Mouse (Mus musculus) small intestine, adult 2 months (tissue): ENCODE measurements at regions not wholly inside any gene's neighbourhood (a gene's known extent, or its start where the extent isn't known, plus 50 kb on each side); places are given as distances from the start of the nearest gene placed in this dataset.

Source experiments
- H3K27ac ChIP-seq: fragments of 200-500 bp; 2 replicates; pipeline ENCODE4 v1.5.1; 2012; ENCODE audit warnings: low read depth, low read length, control low read depth, inconsistent platforms; ENCODE audit not compliant: insufficient read depth
- H3K27me3 ChIP-seq: fragments of 200-500 bp; 2 replicates; pipeline ENCODE4 v1.6.1; 2012; ENCODE audit warnings: mild to moderate bottlenecking, moderate library complexity, low read length, inconsistent platforms; ENCODE audit not compliant: control insufficient read depth, insufficient read depth
- H3K36me3 ChIP-seq: fragments of 200-500 bp; 2 replicates; pipeline ENCODE4 v1.6.1; 2012; ENCODE audit warnings: mild to moderate bottlenecking, low read length, control low read depth, inconsistent platforms; ENCODE audit not compliant: control insufficient read depth, insufficient read depth
- H3K4me1 ChIP-seq: fragments of 200-500 bp; 2 replicates; pipeline ENCODE4 v1.6.1; 2012; ENCODE audit warnings: low read length, inconsistent platforms, mixed read lengths; ENCODE audit not compliant: control insufficient read depth, insufficient read depth, insufficient read length
- H3K4me3 ChIP-seq: fragments of 200-500 bp; 2 replicates; pipeline ENCODE4 v1.5.1; 2012; ENCODE audit warnings: low read depth, mild to moderate bottlenecking, control low read depth, inconsistent platforms, low read length, moderate library complexity
- CTCF ChIP-seq: fragments of 200-500 bp; IDR thresholded peaks from 2 replicates; pipeline ENCODE4 v1.5.1; 2012; ENCODE audit warnings: low read depth, mild to moderate bottlenecking, control low read depth, inconsistent platforms, low read length, moderate library complexity, mixed read lengths; ENCODE audit not compliant: insufficient replicate concordance, insufficient read length; ENCODE audit errors: extremely low read depth
- POLR2A ChIP-seq: fragments of 200-500 bp; IDR thresholded peaks from 2 replicates; pipeline ENCODE4 v1.6.1; 2012; ENCODE audit warnings: low read depth, mild to moderate bottlenecking, control low read depth, inconsistent platforms, low read length, moderate library complexity
- WGBS: fragments of 180-500 bp; shearing (Covaris S2); methylation state at CpG from one replicate; pipeline ENCODE4 v1.1.7; 2018; 5-methylcytosine and 5-hydroxymethylcytosine counted together

DNA sequence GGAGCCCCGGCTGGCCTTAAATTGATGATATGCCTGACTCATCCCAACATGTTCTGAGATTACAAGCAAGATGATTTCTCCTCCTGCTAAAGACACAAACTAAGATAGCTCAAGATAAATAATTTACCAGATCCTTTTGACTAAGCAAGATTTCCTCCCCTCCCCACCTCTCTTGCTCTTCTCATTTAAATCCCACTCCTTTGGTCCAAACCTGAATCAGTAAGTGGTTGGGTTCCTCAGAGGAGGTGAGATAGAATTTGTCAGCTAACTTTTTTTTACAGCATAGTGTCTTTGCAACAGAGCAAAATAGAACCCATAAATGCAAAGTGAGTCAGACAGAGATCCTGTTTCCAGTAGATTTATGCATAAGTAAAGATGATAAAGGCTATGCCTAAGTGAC is 286.0 kb upstream of the Atp2b1 start:
- H3K4me3 ChIP-seq = no peak overlapping the region
- H3K27ac ChIP-seq = no peak overlapping the region
- H3K4me1 ChIP-seq = no peaks in the 10 kb centered on the region
- WGBS = 81% methylated on average over 1 of the region's 1 CpGs
- no peaks in the 10 kb centered on the region for H3K36me3 ChIP-seq
- TF ChIP-seq POLR2A (no peak), CTCF (no peak)
- H3K27me3 ChIP-seq = no peaks in the 10 kb centered on the region

DNA sequence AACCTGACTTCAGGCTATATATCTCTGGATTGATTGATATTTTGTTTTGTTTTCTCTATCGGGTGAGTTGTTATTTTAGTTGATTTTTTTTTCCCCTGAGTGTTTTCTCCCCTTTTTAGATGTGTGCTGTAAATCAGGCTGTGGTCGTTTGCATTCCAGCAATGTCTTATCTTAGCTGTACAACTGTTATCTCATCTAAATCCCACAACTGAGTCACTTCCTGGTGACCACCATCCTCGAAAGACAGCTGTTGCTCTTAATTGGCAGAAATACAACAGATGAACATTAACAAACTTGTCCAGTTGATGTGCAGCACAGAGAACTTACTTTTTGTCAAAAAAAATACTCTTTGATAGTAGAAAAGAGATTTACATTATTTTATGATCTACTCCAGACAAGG is 285.0 kb upstream of the Atp2b1 start:
- H3K4me3 ChIP-seq = no peak overlapping the region
- H3K4me1 ChIP-seq = no peaks in the 10 kb centered on the region
- WGBS = 18% methylated on average over 3 of the region's 3 CpGs
- no peaks in the 10 kb centered on the region for H3K27me3 ChIP-seq
- no peaks in the 10 kb centered on the region for H3K36me3 ChIP-seq
- TF ChIP-seq POLR2A = no peak
- no peak for TF ChIP-seq CTCF
- H3K27ac ChIP-seq = no peak overlapping the region

DNA sequence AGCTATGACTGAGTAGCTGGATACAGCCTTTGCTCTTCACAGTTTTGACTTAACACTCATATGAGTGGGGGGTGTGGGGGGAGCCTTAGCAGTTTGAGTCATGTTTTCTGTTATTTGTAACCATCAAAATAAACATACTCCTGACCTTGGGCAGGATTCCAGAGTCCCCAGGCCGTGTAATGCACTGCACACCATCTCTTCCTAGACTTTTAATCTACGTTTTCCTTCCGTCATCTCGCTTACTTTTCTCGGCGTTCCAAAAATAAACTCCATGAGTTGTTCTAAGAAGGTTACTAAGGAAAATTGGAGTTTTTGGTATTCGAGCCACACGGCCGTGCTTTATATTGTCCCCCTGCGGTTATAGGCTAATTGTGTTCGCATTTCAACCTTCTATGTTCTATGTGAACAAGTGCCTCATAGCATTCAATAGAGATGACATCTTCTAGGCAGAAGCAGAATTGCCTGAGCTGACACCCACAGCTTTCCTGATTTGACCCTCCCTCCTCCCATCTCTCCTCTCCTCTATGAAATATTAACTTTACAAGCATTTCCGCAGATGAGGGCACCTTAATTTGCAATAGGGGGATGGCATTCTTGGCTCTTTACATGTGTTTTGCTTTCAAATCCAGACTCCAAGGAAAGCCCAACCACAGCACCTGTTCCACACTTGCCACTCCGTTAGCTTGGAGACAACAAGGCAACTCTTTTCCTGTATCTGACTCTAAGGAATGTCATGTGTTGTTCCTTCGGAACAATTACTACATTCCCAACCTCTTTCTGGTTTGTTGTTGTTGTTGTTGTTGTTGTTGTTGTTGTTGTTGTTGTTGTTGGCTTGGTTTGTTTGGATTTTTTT is 276.2 kb upstream of the Atp2b1 start:
- WGBS = 81% methylated on average over 14 of the region's 14 CpGs
- no peak overlapping the region for H3K27ac ChIP-seq

DNA sequence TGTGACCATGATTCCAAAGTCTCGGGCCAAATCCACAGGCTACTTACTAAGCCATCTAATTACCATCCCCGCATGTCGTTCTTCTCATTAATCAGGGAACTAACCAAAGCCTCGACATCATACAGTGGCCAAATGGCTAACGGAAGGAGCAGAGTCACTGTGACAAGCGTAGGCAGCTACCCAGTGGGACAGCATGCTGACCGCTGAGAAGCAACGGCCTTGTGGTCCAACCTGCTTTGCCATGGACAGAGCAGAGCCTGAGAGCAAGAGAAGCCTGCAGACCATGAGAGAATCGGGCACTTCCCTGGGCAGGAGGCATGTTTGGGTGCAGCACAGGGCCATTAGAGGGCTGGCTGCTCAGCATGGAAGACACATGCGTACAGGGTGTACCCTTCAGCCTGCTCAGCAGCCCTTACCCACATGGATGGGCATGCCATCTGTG is 268.5 kb upstream of the Atp2b1 start:
- no peak for TF ChIP-seq POLR2A
- no peak for TF ChIP-seq CTCF
- WGBS = 91% methylated on average over 10 of the region's 10 CpGs

More for the DNA sequence above, 276.2 kb upstream of the Atp2b1 start:
- TF ChIP-seq CTCF (no peak), POLR2A (no peak)
- Histone ChIP-seq H3K36me3 (no peaks in the 10 kb centered on the region), H3K27me3 (no peaks in the 10 kb centered on the region), H3K4me3 (no peak overlapping the region), H3K4me1 (no peaks in the 10 kb centered on the region)

DNA sequence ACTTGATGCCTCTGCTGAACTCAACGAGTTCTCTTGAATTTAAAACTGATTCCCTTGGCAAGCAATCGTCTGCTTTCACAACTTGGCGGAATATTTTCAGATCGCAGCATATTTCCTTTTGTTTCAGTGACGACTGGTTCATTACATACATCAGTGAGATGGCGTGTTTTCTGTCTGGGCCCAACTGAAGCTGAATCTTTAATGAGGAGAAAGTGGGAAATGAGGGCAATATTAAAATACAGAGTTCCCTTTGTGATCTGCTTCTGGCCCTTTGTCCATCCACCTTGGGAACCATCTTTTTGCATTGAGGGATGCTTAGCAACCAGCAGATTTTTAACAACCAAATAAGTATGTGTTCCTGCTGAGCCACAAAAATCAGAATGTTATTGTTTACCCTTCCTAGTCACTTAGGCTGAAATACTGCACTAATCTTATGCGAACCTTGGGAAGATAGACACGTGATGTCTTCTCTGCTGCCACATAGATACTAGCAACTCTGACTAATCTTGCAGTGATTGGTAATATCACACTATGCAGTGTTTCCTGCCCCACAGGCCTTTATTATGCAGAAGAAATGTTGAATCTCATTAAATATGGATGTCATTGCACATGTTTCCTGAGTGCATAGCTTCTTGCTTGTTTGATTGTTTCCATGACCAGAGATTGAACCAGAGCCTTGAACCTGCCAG is 267.8 kb upstream of the Atp2b1 start:
- Histone ChIP-seq H3K4me1 (no peaks in the 10 kb centered on the region), H3K27ac (no peak overlapping the region), H3K36me3 (no peaks in the 10 kb centered on the region), H3K4me3 (no peak overlapping the region), H3K27me3 (no peaks in the 10 kb centered on the region)
- 91% methylated on average over 8 of the region's 8 CpGs for WGBS
- TF ChIP-seq CTCF = no peak
- no peak for TF ChIP-seq POLR2A

More for the DNA sequence above, 268.5 kb upstream of the Atp2b1 start:
- Histone ChIP-seq H3K27ac (no peak overlapping the region), H3K4me1 (no peaks in the 10 kb centered on the region), H3K27me3 (no peaks in the 10 kb centered on the region), H3K4me3 (no peak overlapping the region), H3K36me3 (no peaks in the 10 kb centered on the region)

DNA sequence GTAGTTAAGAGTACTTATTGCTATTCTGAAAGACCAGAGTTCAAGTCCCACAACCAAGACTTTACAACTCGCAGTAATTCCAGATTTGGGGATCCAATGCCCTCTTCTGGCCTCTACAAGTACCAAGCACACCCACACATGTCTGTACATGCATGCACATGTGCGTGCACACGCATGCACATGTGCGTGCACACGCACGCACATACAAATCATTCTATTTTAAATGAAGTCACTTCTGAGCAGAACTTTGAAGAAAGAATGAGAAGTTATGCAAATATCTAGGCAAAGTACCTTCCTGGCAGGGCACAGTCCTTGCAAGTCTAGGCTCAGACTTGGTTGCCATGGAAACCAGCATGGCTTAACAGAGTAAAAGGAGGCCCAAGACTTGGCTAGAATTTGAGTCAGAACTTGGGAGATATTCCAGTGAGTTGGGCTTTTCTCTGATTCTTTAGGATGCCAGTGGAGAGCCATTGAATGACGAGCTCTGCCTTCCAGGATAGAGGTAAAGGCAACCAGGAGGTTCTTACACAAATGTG is 265.4 kb upstream of the Atp2b1 start:
- no peak overlapping the region for H3K4me3 ChIP-seq
- H3K27ac ChIP-seq = no peak overlapping the region
- WGBS = 96% methylated on average over 7 of the region's 7 CpGs
- no peak for TF ChIP-seq POLR2A
- no peak for TF ChIP-seq CTCF
- H3K27me3 ChIP-seq = no peaks in the 10 kb centered on the region
- H3K36me3 ChIP-seq = no peaks in the 10 kb centered on the region
- H3K4me1 ChIP-seq = peaks cover 3% of the 10 kb centered on the region; the same call in 1 of the 2 replicates

DNA sequence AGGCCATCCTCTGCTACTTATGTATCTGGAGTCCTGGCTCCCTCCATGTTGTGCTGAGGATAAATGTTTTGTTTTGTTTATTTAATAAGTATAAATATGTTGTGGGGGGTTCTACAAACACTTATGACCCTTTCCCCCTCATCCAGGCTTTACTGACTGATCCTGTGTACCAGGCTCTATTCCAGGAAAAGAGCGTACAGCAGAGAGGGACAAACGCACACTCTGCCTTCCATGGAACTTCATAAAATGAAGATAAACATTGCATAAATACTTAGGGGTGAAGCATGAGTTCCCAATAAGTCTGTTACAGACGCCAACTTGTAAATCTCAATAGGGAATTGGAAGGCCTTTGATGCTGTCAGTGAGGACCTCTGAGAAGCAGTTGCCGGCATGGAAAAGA is 263.7 kb upstream of the Atp2b1 start:
- 87% methylated on average over 4 of the region's 4 CpGs for WGBS
- Histone ChIP-seq H3K36me3 (no peaks in the 10 kb centered on the region), H3K27ac (no peak overlapping the region), H3K27me3 (no peaks in the 10 kb centered on the region), H3K4me1 (peaks cover 3% of the 10 kb centered on the region; the same call in 1 of the 2 replicates), H3K4me3 (no peak overlapping the region)
- TF ChIP-seq POLR2A (no peak), CTCF (no peak)
